Comparison of ENCODE assay signal across 13 mouse cellular contexts in genomic region chr4:124498043-124498442, GRCm38 (mm10).
DNase-seq lines count a peak whose midpoint lies in the region; ATAC-seq and TF ChIP-seq lines count a peak whose summit lies in the region.
"Had no signal": no experiment of that assay in that cellular context is flagged by ENCODE, and none has a peak within 500 bp of the region (broad histone marks: within the 10 kb centered on the region; RNA-seq: fewer than 3 reads in every experiment).

No protein-coding gene starts in this region.

- peaks cover 21% of the 10 kb centered on the region for H3K27me3 ChIP-seq in hindbrain, embryonic 13.5 days
- no peaks in the 10 kb centered on the region for H3K27me3 ChIP-seq in hindbrain, embryonic 11.5 days (ENCODE audit: control insufficient read depth, insufficient read depth, low read length)
- peaks cover 6% of the 10 kb centered on the region; the same call in 1 of the 2 replicates for H3K27me3 ChIP-seq in limb, embryonic 15.5 days
- peaks cover 63% of the 10 kb centered on the region for H3K27me3 ChIP-seq in limb, embryonic 10.5 days (ENCODE audit: low read depth, poor library complexity, severe bottlenecking)
- no peaks in the 10 kb centered on the region for H3K27me3 ChIP-seq in midbrain, embryonic 14.5 days (ENCODE audit: control insufficient read depth, insufficient read depth, low read length)
- no peaks in the 10 kb centered on the region for H3K27me3 ChIP-seq in lung, postnatal 0 days (replicated peaks; ENCODE audit: insufficient read depth, low read length)
- H3K27me3 ChIP-seq: embryonic facial prominence, embryonic 12.5 days had no signal

- H3K4me1 ChIP-seq in hindbrain, embryonic 13.5 days (replicated peaks): no peaks in the 10 kb centered on the region
- H3K4me1 ChIP-seq in hindbrain, embryonic 11.5 days (replicated peaks; ENCODE audit: control insufficient read depth, insufficient read depth, low read length): no peaks in the 10 kb centered on the region
- H3K4me1 ChIP-seq in limb, embryonic 15.5 days: no peaks in the 10 kb centered on the region
- no peaks in the 10 kb centered on the region for H3K4me1 ChIP-seq in limb, embryonic 10.5 days
- H3K4me1 ChIP-seq in midbrain, embryonic 14.5 days (ENCODE audit: control insufficient read depth, insufficient read depth, low read length): peaks cover 5% of the 10 kb centered on the region; the same call in 1 of the 2 replicates
- no peaks in the 10 kb centered on the region for H3K4me1 ChIP-seq in lung, postnatal 0 days (ENCODE audit: insufficient read depth, low read depth, low read length)
- H3K4me1 ChIP-seq: embryonic facial prominence, embryonic 12.5 days; limb, embryonic 12.5 days had no signal

- 44% methylated on average over 16 of the region's 16 CpGs for WGBS in hindbrain, embryonic 13.5 days
- WGBS in hindbrain, embryonic 11.5 days: 66% methylated on average over 16 of the region's 16 CpGs
- 49% methylated on average over 16 of the region's 16 CpGs for WGBS in limb, embryonic 15.5 days
- WGBS in limb, embryonic 10.5 days: 65% methylated on average over 16 of the region's 16 CpGs
- 24% methylated on average over 16 of the region's 16 CpGs for WGBS in midbrain, embryonic 14.5 days
- WGBS in lung, postnatal 0 days: 59% methylated on average over 16 of the region's 16 CpGs

- no peak for TF ChIP-seq EP300 in lung, postnatal 0 days (IDR thresholded peaks at IDR 0.05)

- H3K9ac ChIP-seq in hindbrain, embryonic 13.5 days: no peak overlapping the region
- no peak overlapping the region for H3K9ac ChIP-seq in hindbrain, embryonic 11.5 days (ENCODE audit: low read depth, low read length)
- no peak overlapping the region for H3K9ac ChIP-seq in limb, embryonic 15.5 days
- 0 out of 2 replicates have a peak overlapping the region, but pooled peaks have one; percentile 16 for H3K9ac ChIP-seq in midbrain, embryonic 14.5 days (replicated peaks; ENCODE audit: low read length)
- H3K9ac ChIP-seq in lung, postnatal 0 days (replicated peaks; ENCODE audit: low read depth): no peak overlapping the region
- H3K9ac ChIP-seq: embryonic facial prominence, embryonic 12.5 days; limb, embryonic 12.5 days had no signal

- no peaks in the 10 kb centered on the region for H3K9me3 ChIP-seq in hindbrain, embryonic 13.5 days
- H3K9me3 ChIP-seq in hindbrain, embryonic 11.5 days (ENCODE audit: control insufficient read depth, low read length): no peaks in the 10 kb centered on the region
- H3K9me3 ChIP-seq in limb, embryonic 15.5 days: no peaks in the 10 kb centered on the region
- H3K9me3 ChIP-seq in limb, embryonic 10.5 days (replicated peaks): no peaks in the 10 kb centered on the region
- H3K9me3 ChIP-seq in midbrain, embryonic 14.5 days (ENCODE audit: control insufficient read depth, low read length): no peaks in the 10 kb centered on the region
- no peaks in the 10 kb centered on the region for H3K9me3 ChIP-seq in lung, postnatal 0 days (ENCODE audit: low read length)
- H3K9me3 ChIP-seq: embryonic facial prominence, embryonic 12.5 days; limb, embryonic 12.5 days had no signal

- no peak for DNase-seq in hindbrain, embryonic 11.5 days (ENCODE audit: low spot score)
- DNase-seq in limb, embryonic 10.5 days (ENCODE audit: low spot score): no peak
- DNase-seq in brain, adult 2 months (ENCODE audit: low read depth, low spot score): peak; percentile 54
- DNase-seq in midbrain, embryonic 14.5 days: peak; percentile 73
- no peak for DNase-seq in lung, postnatal 0 days (ENCODE audit: low spot score)
- DNase-seq: kidney, postnatal 14 days; lung, adult 18-20 months; thymus, postnatal 14 days had no signal

- TF ChIP-seq CTCF in lung, postnatal 0 days (IDR thresholded peaks at IDR 0.05): no peak

- ATAC-seq in hindbrain, embryonic 13.5 days (ENCODE audit: low FRiP score): no peak
- no peak for ATAC-seq in hindbrain, embryonic 11.5 days (ENCODE audit: low FRiP score)
- no peak for ATAC-seq in limb, embryonic 15.5 days (ENCODE audit: insufficient number of reproducible peaks, low FRiP score, low TSS enrichment, low read depth)
- peak; percentile 40; the same call in 1 of the 2 replicates for ATAC-seq in midbrain, embryonic 14.5 days (ENCODE audit: low FRiP score, low TSS enrichment)
- no peak for ATAC-seq in lung, postnatal 0 days
- ATAC-seq: intestine, embryonic 16.5 days had no signal

- H3K4me2 ChIP-seq in hindbrain, embryonic 13.5 days: peak overlapping the region; percentile 21; the same call in 1 of the 2 replicates
- H3K4me2 ChIP-seq in hindbrain, embryonic 11.5 days (replicated peaks; ENCODE audit: low read depth, low read length): no peak overlapping the region
- H3K4me2 ChIP-seq in limb, embryonic 15.5 days: peak overlapping the region; percentile 8; the same call in 1 of the 2 replicates
- peak overlapping the region; percentile 32 for H3K4me2 ChIP-seq in midbrain, embryonic 14.5 days (ENCODE audit: low read length)
- H3K4me2 ChIP-seq in lung, postnatal 0 days (replicated peaks; ENCODE audit: low read depth, low read length): no peak overlapping the region
- H3K4me2 ChIP-seq: embryonic facial prominence, embryonic 12.5 days; limb, embryonic 12.5 days had no signal

- no peak overlapping the region for H3K27ac ChIP-seq in hindbrain, embryonic 13.5 days
- no peak overlapping the region for H3K27ac ChIP-seq in hindbrain, embryonic 11.5 days (ENCODE audit: low read depth, low read length)
- no peak overlapping the region for H3K27ac ChIP-seq in limb, embryonic 15.5 days
- no peak overlapping the region for H3K27ac ChIP-seq in limb, embryonic 10.5 days
- no peak overlapping the region; the same call in 1 of the 2 replicates for H3K27ac ChIP-seq in midbrain, embryonic 14.5 days (replicated peaks; ENCODE audit: low read depth, low read length)
- H3K27ac ChIP-seq in lung, postnatal 0 days (ENCODE audit: low read length): no peak overlapping the region
- H3K27ac ChIP-seq: embryonic facial prominence, embryonic 12.5 days; limb, embryonic 12.5 days had no signal

- no peak overlapping the region for H3K4me3 ChIP-seq in hindbrain, embryonic 13.5 days
- H3K4me3 ChIP-seq in hindbrain, embryonic 11.5 days (ENCODE audit: low read depth, low read length): no peak overlapping the region
- no peak overlapping the region for H3K4me3 ChIP-seq in limb, embryonic 15.5 days
- no peak overlapping the region for H3K4me3 ChIP-seq in limb, embryonic 10.5 days
- no peak overlapping the region for H3K4me3 ChIP-seq in midbrain, embryonic 14.5 days (replicated peaks; ENCODE audit: low read depth, low read length)
- no peak overlapping the region for H3K4me3 ChIP-seq in lung, postnatal 0 days (ENCODE audit: low read depth, low read length)
- H3K4me3 ChIP-seq: embryonic facial prominence, embryonic 12.5 days; limb, embryonic 12.5 days had no signal

- H3K36me3 ChIP-seq in hindbrain, embryonic 13.5 days: no peaks in the 10 kb centered on the region
- no peaks in the 10 kb centered on the region for H3K36me3 ChIP-seq in hindbrain, embryonic 11.5 days (ENCODE audit: control insufficient read depth, insufficient read depth, low read length)
- H3K36me3 ChIP-seq in limb, embryonic 15.5 days: no peaks in the 10 kb centered on the region
- H3K36me3 ChIP-seq in limb, embryonic 10.5 days: no peaks in the 10 kb centered on the region
- no peaks in the 10 kb centered on the region for H3K36me3 ChIP-seq in midbrain, embryonic 14.5 days (ENCODE audit: control insufficient read depth, insufficient read depth, low read length)
- no peaks in the 10 kb centered on the region for H3K36me3 ChIP-seq in lung, postnatal 0 days (ENCODE audit: insufficient read depth, low read length)
- H3K36me3 ChIP-seq: embryonic facial prominence, embryonic 12.5 days; limb, embryonic 12.5 days had no signal

Comparison
In these comparisons a context has a peak if more than half of its experiments do, and no peak if none do; other contexts are left out.
1. H3K4me2 ChIP-seq: peak in hindbrain, embryonic 13.5 days (single experiment), limb, embryonic 15.5 days (single experiment) and midbrain, embryonic 14.5 days (single experiment); none in hindbrain, embryonic 11.5 days (single experiment) and lung, postnatal 0 days (single experiment).
2. DNase-seq: peak in brain, adult 2 months (single experiment) and midbrain, embryonic 14.5 days (single experiment); none in hindbrain, embryonic 11.5 days (single experiment), limb, embryonic 10.5 days (single experiment) and lung, postnatal 0 days (single experiment).